Mouse (Mus musculus) G1E (cell line): ENCODE measurements around the gene Sars.

ENCODE experiments used
- CTCF ChIP-seq: IDR thresholded peaks from 2 replicates; pipeline ENCODE4 v1.5.1; 2012; ENCODE audit warnings: low read depth, low read length, inconsistent platforms, mixed read lengths
- GATA1 ChIP-seq: IDR thresholded peaks from 2 replicates; pipeline ENCODE4 v1.6.1; 2012; ENCODE audit warnings: borderline replicate concordance, low read length, inconsistent platforms, mixed read lengths
- GATA2 ChIP-seq: IDR thresholded peaks from 2 replicates; pipeline ENCODE4 v1.6.1; 2012; ENCODE audit warnings: low read depth, low read length, inconsistent platforms, borderline replicate concordance
- POLR2AphosphoS5 ChIP-seq: IDR thresholded peaks from 2 replicates; pipeline ENCODE4 v1.6.1; 2012; ENCODE audit warnings: low read depth, low read length, inconsistent platforms; ENCODE audit not compliant: insufficient replicate concordance
- TAL1 ChIP-seq: conservative IDR thresholded peaks from 2 replicates; pipeline ENCODE4 v1.6.1; 2012; ENCODE audit warnings: low read depth, low read length, inconsistent platforms, mixed read lengths

DNA sequence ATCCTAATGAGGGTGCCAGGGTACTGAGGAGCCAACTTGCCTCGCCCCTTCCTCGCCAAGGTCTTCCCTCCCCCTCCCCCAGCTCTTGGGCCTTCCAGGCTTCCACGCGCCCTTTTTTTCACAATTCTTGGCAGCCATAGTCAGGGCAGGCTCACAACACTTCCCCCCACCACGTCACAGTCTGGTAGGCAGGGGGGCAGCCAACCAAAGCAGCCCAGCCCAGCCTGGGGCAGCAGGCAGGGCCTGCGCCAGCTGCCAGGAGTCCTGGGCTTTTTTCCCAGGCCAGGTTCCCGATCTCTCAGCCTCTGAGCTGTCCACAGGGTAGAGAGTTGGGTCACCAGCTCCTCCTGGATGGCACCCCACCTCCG is 33.3 kb downstream of the Sars start:
- TF ChIP-seq CTCF = no peak
- no peak for TF ChIP-seq TAL1
- no peak for TF ChIP-seq GATA1
- no peak for TF ChIP-seq GATA2
- TF ChIP-seq POLR2AphosphoS5 = no peak
